Mouse (Mus musculus) CH12.LX (cell line): ENCODE measurements around the gene Usp21.

Experiments used
- CTCF ChIP-seq, 2 experiments: IDR thresholded peaks in 1 of 2; conservative IDR thresholded peaks in 1 of 2; 2 replicates each; pipeline ENCODE4 v1.5.1; 2011 to 2012; ENCODE audit warnings: low read depth in 2 of 2, low read length in 2 of 2, improper control_type of control experiment in 1 of 2, inconsistent platforms in 1 of 2, mild to moderate bottlenecking in 1 of 2, moderate library complexity in 1 of 2
- HCFC1 ChIP-seq: IDR thresholded peaks from 2 replicates; pipeline ENCODE4 v1.6.1; 2012; ENCODE audit warnings: low read depth, mild to moderate bottlenecking, inconsistent platforms, low read length, improper control_type of control experiment

GRCm38 (mm10) chr1:171232800-171233730 is 54.7 kb downstream of the Usp21 start:
- TF ChIP-seq CTCF (conservative IDR thresholded peaks at IDR 0.05 in 1 of 2, IDR thresholded peaks at IDR 0.05 in 1 of 2; ENCODE audit: low read depth in 2 of 2, low read length in 2 of 2) (no peak), HCFC1 (no peak)
